Mouse (Mus musculus): ENCODE results near the gene Ppm1l. TPM values are rescaled to one million over a fixed set of nuclear protein-coding genes. Genes with fewer than 3 reads are reported as not detected.

The Ppm1l gene
- total RNA-seq, 2 experiments from 2014 or later: 27.2 to 29.4 TPM

DNA sequence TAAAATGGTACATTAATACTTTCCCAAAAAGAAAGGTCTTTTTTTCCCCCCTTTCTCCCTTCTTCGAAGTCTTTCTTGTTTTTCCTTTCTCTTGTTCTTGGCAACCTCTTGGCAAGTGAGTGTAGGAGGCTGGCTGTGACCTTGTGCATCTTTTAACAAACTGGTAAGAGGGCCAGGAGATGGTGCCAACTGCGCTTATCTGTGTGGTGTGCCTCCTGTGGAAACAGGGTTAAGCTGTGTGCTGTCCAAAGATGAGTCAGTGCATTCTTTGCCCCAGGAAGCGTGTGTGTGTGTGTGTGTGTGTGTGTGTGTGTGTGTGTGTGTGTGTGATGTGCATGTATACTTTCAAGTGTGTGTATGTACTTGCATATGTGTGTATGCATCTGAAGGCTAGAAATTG, 7.3 kb downstream of the Ppm1l start:
- ATAC-seq (replicated peaks; ENCODE audit: low FRiP score, poor library complexity, severe bottlenecking): peak; percentile 53

DNA sequence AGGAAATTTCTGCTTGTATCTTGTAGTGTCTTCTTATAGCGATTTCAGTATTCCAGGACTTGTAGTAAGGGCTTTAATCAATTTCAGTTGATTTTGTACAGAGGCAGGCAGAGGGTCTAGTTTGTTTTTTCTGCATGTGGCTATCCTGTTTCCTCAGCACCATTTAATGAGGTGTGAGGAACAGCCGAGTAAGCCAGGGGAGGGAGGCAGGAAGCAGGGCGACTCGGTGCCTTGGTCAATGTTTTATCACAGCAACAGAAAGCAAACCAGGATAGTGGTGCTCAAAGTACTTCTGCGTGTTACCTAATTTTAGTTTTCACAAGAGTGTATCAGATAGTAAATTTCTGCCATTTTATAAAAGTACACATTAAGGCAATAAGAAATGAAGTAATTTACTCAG, 13.2 kb downstream of the Ppm1l start:
- no peak for ATAC-seq (replicated peaks; ENCODE audit: low FRiP score, poor library complexity, severe bottlenecking)

DNA sequence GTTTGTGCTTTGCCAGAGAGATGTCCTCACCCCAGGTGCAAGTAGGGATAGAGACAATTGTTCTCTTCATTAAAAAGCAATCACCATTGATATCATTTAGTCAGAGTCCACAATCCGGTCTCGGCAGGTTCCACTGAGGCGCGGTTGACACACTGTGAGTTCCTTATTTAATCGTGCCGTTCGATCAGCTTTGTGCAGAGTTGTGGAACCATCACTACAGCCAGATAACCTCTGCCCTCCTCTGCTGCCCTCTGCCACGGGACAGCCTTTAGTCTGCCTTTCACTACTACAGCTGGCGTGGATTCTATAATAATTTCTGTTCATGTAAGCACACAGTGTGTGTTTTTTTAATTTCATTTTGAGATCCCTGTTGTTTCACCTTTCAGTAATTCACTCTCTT, 17.2 kb downstream of the Ppm1l start:
- ATAC-seq (replicated peaks; ENCODE audit: low FRiP score, poor library complexity, severe bottlenecking): no peak

DNA sequence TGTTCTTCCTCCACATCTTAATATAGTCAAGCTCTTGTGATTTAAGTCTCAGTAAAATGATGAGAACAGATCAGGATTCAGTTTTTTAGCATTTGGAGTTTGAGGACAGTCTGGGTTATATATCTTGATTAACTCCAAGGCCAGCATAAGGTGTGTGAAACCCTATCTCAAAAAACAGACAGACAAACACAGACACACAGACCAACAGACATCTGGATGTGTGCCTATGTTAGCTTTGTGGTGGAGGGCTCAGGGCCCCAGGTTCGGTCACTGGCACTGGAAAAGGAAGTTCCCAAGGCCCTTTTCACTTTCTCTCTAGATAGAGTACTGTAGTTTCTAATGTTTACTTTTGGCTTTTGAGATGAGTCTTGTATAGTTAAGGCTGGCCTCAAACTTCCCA, 23.8 kb downstream of the Ppm1l start:
- peak; percentile 45; the same call in 1 of the 2 replicates for ATAC-seq (replicated peaks; ENCODE audit: low FRiP score, poor library complexity, severe bottlenecking)

DNA sequence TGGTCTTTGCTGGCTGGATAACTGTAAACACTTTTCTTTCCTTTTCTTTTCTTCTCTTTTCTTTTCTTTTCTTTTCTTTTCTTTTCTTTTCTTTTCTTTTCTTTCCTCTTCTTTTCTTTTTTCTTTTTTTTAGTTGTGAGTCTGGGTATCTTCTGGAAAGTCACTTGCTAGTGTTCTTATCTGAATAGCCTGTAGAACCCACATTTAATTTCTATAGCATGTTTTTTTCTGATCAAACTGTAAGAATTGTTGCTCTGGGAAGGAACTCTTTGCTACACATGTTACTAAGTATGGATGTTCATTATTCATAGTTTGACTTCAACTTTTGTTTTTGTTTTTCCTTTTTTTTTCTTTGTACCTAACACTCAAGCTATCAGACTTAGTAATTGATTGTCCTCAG, 24.3 kb downstream of the Ppm1l start:
- no peak for ATAC-seq (replicated peaks; ENCODE audit: low FRiP score, poor library complexity, severe bottlenecking)

DNA sequence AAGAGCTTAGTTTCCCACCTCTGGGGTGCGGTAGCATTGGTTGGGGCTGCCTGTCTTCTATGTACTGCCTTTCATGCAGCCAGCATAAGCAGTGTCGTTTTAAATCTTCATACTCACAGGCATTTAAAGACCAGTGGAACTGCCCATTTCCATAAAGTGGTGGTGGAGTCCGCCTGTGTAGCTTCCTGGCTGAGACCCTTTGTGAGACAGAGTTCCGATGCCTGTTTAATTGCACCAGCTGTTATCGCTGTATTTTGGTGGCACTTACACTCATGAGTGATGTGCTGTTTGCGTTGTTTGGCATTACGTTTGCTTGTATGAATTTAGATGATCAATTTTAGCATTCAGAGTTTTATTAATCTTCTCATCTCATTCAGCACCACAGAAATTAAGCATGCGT, 24.9 kb downstream of the Ppm1l start:
- no peak for ATAC-seq (replicated peaks; ENCODE audit: low FRiP score, poor library complexity, severe bottlenecking)

DNA sequence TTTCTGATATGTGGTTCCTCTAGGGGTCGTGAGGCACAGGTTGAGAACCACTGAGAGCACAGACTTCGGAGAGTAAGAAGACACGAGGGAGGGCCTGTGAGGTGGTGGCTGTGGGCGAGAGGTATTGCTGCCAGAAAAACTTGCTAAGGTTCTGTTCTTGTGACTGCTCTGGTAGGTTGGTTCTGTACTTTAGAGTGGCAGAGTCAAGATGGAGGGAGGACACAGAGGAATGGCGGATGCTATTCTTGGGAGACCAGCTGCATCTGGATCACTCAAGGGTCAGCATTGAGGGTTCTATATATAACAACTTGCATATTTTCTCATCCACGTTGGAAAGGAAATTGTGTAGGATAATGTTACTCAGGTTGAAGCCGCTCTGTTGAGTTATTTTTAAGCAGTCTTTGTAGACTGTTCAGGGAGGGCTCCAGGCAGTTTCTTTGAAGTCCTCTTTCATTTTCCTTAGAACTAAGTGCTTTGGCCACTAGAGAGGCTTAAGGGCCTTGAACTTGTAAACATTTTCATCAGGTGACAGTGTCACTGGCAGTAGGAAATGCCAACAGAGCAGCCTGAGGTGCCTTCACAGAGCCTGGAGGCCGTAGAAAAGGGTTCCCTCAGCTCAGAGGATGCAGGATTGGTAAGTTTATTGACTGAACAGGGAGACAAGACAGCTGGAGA, 25.7 kb downstream of the Ppm1l start:
- no peak for ATAC-seq (replicated peaks; ENCODE audit: low FRiP score, poor library complexity, severe bottlenecking)

DNA sequence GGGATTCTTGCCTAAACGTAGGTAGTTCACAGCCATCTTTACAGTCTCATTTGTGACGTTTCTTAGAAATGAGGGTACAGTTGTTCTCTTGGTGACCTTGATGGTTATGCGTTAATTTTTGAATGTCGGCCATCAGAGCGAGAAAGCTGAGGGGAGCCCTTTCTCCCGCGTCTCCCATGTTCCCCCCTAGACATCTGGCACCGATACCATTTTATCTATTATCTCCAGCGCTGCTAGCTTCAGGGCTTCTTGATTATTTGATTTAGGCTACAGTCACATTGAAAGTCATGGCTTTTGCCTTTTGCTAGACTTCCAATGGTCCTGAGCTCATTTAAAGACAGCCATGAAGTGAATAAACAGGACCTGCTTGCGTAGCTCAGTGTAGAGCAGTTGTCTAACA, 26.5 kb downstream of the Ppm1l start:
- ATAC-seq (replicated peaks; ENCODE audit: low FRiP score, poor library complexity, severe bottlenecking): no peak

DNA sequence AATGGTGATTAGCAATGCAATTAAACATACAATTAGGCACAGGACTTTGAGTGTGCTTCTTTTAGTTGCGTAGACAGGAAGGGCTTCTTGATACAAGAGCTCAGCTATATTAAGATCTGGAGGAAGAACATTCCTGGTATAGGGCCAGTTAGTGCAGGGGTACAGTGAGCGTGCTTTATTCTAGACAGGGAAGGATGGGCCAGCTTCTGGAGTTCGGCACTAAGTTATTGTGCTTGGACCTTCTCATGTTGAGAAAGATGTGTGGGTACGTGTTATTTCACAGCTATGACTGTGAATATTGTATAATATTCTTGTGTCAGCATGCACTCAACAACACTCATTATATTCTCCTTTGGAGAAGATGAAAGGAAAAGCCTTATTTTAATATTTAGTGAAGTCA, 29.9 kb downstream of the Ppm1l start:
- no peak for ATAC-seq (replicated peaks; ENCODE audit: low FRiP score, poor library complexity, severe bottlenecking)

DNA sequence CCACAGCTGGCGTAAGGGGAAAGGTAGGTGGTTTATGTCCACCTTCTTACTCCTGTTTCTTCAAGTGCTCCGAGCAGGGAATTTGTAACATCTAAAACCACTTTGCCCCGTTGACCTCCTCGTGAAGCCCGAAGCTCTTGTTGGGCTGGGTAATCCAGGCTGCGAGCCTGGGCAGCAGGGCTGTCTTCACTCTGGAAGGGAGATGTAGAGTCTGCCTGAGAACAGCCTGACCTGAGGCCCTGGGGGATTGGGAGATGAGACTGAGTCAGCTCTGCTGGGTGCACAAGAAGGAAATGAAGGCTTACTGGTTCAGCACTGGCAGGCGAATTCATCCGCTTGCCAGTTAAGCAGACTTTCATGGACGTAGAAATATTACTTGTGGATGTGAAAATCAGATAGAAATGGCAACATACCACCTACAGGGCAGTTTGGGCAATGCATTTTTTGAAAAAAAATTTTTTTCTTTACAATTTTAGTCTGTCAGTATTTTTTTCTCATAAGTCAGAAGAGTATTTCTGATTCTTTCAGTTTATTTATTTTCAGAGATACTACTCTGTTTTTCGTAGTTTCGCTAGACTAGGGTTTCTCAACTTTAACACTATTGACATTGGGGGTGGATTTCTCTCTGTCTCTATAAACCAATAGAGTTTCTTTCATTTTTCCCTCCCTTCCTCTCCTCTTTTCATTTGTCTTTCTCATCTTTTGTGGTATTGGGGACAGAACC, 31.7 kb downstream of the Ppm1l start:
- peak; percentile 54; the same call in 1 of the 2 replicates for ATAC-seq (replicated peaks; ENCODE audit: low FRiP score, poor library complexity, severe bottlenecking)

DNA sequence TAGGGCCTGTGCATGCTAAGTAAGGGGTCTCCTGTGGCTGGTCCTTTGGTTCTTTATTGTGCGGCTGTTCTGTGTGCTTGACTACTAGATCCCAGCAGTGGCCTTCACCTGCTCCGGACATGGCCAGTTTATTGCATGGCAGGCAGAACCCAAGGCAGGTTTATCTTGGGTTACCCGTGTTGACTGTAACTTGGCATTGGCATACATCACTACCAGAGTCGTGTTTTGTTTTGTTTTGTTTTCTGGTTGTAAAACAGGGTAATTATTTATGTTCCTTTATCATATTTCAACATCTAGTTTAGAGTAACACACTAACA, 32.2 kb downstream of the Ppm1l start:
- no peak for ATAC-seq (replicated peaks; ENCODE audit: low FRiP score, poor library complexity, severe bottlenecking)

DNA sequence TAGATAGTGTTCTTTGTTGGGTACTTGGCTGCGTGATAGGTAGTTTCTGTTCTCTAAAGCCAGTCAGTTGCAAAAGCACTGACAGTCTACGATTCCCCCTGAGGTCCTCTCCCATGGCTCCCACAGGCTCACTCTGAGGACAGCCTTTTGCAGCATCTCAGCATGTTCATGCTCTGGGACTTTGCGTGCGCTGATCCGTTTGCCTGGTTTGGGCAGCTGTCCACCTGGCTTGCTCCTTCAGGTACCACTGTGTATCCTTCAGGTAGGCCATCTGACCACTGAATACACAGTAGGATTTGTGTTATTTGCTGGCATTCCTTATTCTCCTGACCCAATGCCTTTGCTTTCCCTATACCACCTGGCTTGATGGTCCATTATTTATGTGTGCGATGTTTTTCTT, 33.3 kb downstream of the Ppm1l start:
- no peak for ATAC-seq (replicated peaks; ENCODE audit: low FRiP score, poor library complexity, severe bottlenecking)

DNA sequence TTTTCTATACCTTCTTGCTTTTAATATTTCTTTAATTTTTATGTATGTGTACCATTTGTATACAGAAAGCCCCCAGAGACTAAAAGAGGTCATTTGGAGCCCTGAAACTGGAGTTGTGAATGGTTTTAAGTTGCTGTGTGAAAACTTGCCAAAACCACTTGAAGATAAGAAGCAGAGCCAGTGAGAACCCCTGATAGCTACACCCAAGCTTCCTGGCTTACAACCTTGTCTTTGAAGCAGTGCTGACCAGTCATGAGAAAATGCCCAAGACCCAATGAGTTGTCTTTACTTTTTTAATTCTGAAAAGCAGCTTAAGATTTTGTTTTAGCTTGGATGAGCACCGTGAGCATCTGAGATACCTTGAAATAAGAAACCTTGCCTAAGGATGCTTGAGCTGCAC, 35.5 kb downstream of the Ppm1l start:
- ATAC-seq (replicated peaks; ENCODE audit: low FRiP score, poor library complexity, severe bottlenecking): no peak

DNA sequence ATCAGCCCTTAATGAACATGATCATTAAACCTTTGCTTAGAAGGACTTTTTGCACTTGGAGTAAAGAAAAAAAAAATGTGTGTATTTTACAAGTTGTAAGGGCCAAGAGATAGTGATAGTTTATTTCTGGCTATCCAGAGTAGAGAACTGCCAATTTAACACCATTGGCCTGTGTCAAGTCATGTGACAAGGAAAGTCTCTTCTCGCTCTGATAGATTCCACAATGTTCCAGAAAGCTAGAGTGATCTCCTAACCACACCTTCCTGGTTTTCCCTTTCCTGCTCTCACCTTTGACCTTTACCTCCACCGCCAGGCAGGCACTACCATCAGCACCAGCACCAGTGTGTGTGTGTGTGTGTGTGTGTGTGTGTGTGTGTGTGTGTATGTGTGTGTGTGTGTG, 38.0 kb downstream of the Ppm1l start:
- no peak for ATAC-seq (replicated peaks; ENCODE audit: low FRiP score, poor library complexity, severe bottlenecking)

DNA sequence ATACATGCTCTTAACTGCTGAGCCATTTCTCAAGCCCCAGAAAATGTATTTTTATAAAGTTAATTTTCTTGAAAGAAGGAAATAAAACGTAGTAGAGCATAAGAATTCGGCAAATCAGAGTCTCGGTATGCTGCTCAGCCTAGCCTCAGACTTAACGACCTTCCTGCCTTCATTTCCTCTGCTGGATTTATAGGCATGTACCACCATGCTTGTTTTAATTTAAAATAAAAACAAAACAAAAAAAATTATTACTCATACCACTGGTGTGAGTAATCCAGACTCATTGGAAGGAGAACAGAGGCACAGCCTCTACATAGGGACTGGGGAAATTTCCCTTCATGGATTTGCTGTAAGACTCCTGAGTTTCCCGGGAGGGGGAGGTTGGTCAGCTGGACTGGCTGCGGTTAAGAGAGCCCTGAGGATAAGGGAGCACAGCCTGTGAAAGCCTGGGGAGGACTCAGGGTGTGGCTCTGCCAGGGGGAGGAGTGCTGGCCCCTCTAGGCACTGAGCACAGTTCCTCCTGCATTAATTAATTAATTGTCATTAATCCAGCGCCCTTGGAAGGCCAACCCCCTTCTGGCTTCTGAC, 39.5 kb downstream of the Ppm1l start:
- ATAC-seq (replicated peaks; ENCODE audit: low FRiP score, poor library complexity, severe bottlenecking): 0 out of 2 replicates have a peak, but pooled peaks have one; percentile 49

DNA sequence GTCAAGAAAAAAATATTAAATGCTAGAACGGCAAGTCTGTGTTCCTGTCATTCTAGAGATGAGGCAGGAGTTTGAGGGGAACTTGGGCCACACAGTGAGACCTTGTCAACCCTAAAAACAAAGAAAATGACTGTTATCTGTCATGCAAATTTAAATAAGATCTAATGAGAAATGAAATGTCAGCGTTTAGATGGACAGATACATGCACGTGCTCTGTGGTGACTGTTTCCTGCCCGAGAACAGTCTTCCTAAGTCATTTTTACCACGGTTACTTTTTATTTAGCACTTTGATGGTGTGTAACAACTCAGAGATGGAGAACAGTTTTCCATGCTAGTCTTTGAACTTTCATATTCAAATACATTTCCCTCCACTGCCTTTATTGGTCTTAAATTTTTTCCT, 40.1 kb downstream of the Ppm1l start:
- no peak for ATAC-seq (replicated peaks; ENCODE audit: low FRiP score, poor library complexity, severe bottlenecking)

DNA sequence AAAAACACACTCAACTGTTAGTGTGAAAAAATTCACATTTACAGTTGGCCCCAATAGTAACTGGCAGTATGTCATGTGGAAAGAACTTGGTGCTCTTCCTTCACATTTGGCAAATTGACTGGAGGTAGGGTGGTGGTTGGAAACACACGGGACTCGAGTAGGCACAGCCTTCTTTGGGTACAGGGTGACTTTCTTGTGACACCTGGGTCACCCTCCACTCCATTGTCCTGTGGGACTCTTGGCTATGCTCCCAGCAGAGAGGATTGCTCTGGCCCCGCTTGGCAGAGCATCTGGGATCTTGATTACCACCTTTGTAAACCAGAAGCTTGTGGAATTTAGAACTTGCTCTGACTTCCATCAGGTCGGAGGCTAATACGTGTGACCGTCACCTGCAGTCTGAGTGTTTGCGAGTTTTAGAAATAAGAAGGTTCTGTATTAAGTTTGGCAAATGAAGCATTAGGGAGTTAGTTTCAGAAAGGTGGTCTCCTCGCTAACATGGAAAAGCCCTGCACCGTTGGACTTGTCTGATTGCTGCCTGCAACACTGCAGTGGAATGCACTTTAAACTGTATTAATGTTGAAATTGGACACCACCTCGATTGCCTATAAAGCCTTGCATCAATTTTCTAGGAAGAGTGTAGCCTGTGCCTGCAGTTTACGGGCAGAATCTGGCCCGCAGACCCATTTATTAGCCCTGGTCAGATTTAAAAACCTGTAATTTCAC, 41.4 kb downstream of the Ppm1l start:
- no peak for ATAC-seq (replicated peaks; ENCODE audit: low FRiP score, poor library complexity, severe bottlenecking)

DNA sequence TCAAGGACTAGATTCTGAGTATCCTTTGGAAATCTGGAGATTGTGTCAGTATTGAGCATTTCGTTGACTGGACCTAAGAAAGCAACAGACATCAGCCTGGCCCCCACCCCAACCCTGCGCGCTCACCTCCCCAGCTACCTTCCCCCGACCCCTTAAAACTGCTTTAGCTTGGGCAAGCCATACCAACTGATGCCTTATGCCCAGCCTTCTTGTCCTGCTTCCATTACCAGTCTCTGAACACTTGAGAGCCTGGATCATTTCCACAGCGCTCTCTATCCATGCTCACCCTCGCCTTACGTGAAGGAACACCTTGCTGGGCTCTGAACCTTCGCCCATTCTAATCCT, 41.9 kb downstream of the Ppm1l start:
- ATAC-seq (replicated peaks; ENCODE audit: low FRiP score, poor library complexity, severe bottlenecking): no peak

DNA sequence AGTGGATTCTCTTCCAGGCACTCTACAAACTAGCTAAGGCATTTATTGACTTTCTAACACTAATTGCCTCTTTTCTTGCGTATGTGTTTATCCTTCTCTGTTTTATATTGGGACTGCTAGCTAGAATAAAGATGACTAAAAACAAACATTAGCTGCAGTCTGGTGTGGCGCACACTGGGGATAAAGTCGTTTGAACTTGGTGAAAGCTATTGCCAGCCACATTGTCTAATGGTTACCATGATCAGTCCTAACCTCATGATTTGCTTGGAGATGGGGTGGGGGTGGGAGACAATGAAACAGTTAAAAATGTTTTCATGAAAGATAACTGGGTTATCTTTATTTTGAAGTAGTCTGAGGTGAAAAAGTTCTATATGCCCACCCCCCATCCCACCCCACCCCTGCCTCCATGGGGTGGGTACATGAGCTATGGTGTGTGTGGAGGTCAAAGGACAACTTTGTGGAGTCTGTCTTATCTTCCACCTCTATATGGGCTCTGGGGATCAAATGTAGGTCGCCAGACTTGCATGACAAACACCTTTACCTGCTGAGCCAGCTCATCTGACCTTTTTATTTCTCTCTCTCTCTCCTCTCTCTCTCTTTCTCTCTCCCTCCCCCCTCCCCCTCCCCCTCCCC, 43.7 kb downstream of the Ppm1l start:
- no peak for ATAC-seq (replicated peaks; ENCODE audit: low FRiP score, poor library complexity, severe bottlenecking)

DNA sequence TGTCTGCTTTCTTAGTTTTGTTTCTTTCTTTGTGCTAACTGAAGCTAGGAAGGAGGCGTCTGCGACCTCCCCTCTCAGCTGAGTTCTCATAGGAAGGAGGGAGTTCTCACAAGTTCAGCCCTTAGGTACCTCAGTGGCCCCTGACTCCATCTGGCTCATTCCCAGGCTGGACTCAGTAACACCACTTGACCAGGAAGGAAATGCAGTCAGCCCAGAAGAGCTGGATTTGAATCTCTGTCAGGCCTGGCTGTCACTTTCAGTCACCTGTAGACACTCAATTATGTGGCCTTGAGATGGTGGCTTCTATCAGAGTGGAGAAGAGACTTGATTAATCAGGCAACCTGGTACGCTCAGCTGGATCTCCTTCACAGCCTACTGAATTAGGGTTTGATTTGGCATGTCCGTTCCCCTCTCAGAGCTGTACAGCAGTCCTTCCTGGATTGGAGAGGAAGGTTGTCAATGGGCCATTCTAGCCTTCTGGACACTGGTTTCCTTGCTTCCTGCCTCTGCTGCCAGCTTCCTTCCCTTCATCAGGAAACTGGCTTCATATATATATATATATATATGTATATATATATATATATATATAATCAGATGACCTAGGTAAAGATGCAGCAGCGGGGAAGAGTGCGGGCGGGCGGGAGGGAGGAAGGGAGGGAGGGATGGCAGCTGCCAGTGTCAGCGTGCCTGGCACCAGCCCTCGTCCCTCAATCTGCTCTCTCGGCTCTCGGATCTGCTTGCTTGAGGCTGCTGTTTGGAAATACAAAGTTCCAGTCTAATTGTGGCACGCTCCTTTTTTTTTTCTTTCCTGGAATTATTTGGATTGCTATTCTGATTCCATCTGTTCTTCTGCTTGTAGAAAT, 45.1 kb downstream of the Ppm1l start:
- ATAC-seq (replicated peaks; ENCODE audit: low FRiP score, poor library complexity, severe bottlenecking): no peak
